Mouse (Mus musculus) intestine, embryonic 16.5 days (tissue): ENCODE measurements around the gene Ccdc87. TPM values are rescaled to one million over a fixed set of nuclear protein-coding genes. Genes with fewer than 3 reads are reported as not detected.

Experiments used
- ATAC-seq: fragments of 200-750 bp; cut with Nextera tagmentation; 2 replicates; pipeline ENCODE4 v1.8.0; 2017; ENCODE audit warnings: moderate TSS enrichment, moderate library complexity
- H3K27ac ChIP-seq: fragments of 300-500 bp; sonication (generic); 2 replicates; pipeline ENCODE4 v1.5.1; 2014; ENCODE audit warnings: mild to moderate bottlenecking, low read length
- H3K27me3 ChIP-seq: fragments of 300-500 bp; sonication (generic); replicated peaks from 2 replicates; pipeline ENCODE4 v1.6.1; 2014; ENCODE audit warnings: low read length, control low read depth, mixed read lengths; ENCODE audit not compliant: control insufficient read depth, insufficient read depth
- H3K36me3 ChIP-seq: fragments of 300-500 bp; sonication (generic); 2 replicates; pipeline ENCODE4 v1.6.1; 2014; ENCODE audit warnings: low read length, control low read depth; ENCODE audit not compliant: control insufficient read depth, insufficient read depth
- H3K4me1 ChIP-seq: fragments of 300-500 bp; sonication (generic); 2 replicates; pipeline ENCODE4 v1.6.1; 2014; ENCODE audit warnings: low read length, control low read depth, mixed read lengths; ENCODE audit not compliant: control insufficient read depth, insufficient read depth
- H3K4me2 ChIP-seq: fragments of 300-500 bp; sonication (generic); 2 replicates; pipeline ENCODE4 v1.6.1; 2014; ENCODE audit warnings: low read depth, low read length, control low read depth
- H3K4me3 ChIP-seq: fragments of 300-500 bp; sonication (generic); 2 replicates; pipeline ENCODE4 v1.5.1; 2014; ENCODE audit warnings: mild to moderate bottlenecking, low read length
- H3K9ac ChIP-seq: fragments of 300-500 bp; sonication (generic); 2 replicates; pipeline ENCODE4 v1.6.1; 2014; ENCODE audit warnings: low read depth, low read length
- H3K9me3 ChIP-seq: fragments of 300-500 bp; sonication (generic); 2 replicates; pipeline ENCODE4 v1.6.1; 2016; ENCODE audit warnings: low read length, control low read depth; ENCODE audit not compliant: control insufficient read depth
- WGBS: fragments of 180-500 bp; shearing (Covaris S2); extraction: QIAGEN DNeasy Blood & Tissue Kit; methylation state at CpG from one replicate; pipeline ENCODE4 v1.1.7; 2014; 5-methylcytosine and 5-hydroxymethylcytosine counted together
- polyA plus RNA-seq: library from polyadenylated mRNA; unstranded; fragments of >200 nt; fragmentation: Nextera tagmentation; extraction: Ambion mirVana; gene quantifications from 2 replicates; pipeline ENCODE4 v1.2.1, GENCODE M21; 2015

Ccdc87 gene
- polyA plus RNA-seq, 1 experiment from 2014 or later: 0.06 TPM

DNA sequence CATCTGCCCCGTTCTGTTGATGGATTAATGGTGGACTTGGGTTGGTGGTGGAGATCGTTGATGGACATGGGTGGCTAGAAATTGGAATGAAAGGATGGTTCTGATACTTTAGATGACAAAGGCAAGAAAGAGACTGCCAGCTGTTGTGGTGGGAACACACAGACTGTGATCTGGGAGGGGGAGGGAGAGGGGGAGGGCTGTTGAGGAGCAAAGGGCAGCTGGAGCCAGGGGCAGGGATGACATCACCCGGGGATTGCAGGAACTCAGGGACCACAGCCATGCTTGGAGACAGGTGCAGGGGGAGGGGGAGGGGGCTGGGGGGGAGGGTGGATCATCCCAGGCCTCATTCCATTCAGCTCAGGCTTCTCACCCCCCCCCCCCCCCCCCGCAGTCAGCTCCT is 37.1 kb downstream of the Ccdc87 start:
- H3K9ac ChIP-seq: no peak overlapping the region
- H3K4me2 ChIP-seq: no peak overlapping the region
- no peak for ATAC-seq
- 65% methylated on average over 2 of the region's 4 CpGs for WGBS
- peaks cover 2% of the 10 kb centered on the region; the same call in 1 of the 2 replicates for H3K27me3 ChIP-seq
- H3K4me3 ChIP-seq: no peak overlapping the region
- peaks cover 8% of the 10 kb centered on the region for H3K4me1 ChIP-seq
- no peaks in the 10 kb centered on the region for H3K9me3 ChIP-seq
- no peaks in the 10 kb centered on the region for H3K36me3 ChIP-seq
- H3K27ac ChIP-seq: no peak overlapping the region

DNA sequence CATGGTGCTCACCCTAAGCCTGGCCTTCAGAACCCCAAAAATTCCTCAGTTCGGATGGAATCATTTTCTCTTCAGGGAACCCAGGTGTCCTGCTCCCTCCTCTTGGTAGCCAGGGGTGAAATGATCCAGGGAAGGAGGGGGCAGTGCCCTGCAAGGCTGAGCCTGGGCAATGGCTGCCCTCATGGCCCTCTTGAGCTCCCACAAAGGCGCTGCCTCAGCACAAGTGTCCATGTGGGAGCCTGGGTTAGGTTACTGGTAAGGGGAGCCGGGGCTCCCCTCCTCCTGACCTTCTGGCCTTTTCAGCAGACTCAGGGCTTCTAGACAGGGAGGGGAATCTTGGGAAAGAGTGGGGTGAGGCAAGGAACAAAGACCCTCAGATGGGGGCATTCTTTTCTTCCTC is 37.6 kb downstream of the Ccdc87 start:
- Histone ChIP-seq H3K27me3 (peaks cover 2% of the 10 kb centered on the region; the same call in 1 of the 2 replicates), H3K4me2 (no peak overlapping the region), H3K4me3 (no peak overlapping the region), H3K36me3 (no peaks in the 10 kb centered on the region), H3K9me3 (no peaks in the 10 kb centered on the region), H3K27ac (no peak overlapping the region), H3K9ac (no peak overlapping the region), H3K4me1 (peaks cover 8% of the 10 kb centered on the region)
- 62% methylated on average over 3 of the region's 3 CpGs for WGBS
- no peak for ATAC-seq

DNA sequence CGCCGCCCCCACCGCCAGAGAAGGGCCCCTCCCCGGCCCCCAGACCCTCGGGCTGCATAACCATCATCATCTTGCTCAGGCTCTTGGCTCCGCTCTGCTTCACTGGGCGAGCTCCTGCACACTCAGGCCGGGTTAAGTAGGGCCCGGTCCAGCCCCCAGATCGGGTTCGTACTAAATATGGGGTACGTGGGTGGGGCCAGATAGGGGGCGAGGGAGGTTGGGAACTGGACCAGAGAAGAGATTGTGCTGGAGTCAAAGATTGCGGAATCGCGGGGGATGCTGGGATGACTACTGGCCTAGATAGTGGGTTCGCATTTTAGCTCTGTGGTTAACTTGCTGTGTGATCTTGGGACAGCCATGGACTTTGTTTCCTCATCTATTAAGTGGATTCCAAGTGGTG is 38.6 kb downstream of the Ccdc87 start, which contains the start of gene Actn3:
Gene Actn3 (minus strand): TSS at position 125 of the 400 bp plus-strand sequence.
- Histone ChIP-seq H3K4me2 (peak within 1 kb of the TSS; percentile 92), H3K27me3 (peaks cover 2% of the 10 kb centered on the region; the same call in 1 of the 2 replicates), H3K9me3 (no peaks in the 10 kb centered on the region), H3K4me3 (peak within 1 kb of the TSS; percentile 100), H3K9ac (peak within 1 kb of the TSS; percentile 91), H3K4me1 (peaks cover 8% of the 10 kb centered on the region), H3K36me3 (no peaks in the 10 kb centered on the region), H3K27ac (peak within 1 kb of the TSS; percentile 35)
- ATAC-seq: peak; percentile 29
- WGBS: 2% methylated on average over 17 of the region's 17 CpGs

DNA sequence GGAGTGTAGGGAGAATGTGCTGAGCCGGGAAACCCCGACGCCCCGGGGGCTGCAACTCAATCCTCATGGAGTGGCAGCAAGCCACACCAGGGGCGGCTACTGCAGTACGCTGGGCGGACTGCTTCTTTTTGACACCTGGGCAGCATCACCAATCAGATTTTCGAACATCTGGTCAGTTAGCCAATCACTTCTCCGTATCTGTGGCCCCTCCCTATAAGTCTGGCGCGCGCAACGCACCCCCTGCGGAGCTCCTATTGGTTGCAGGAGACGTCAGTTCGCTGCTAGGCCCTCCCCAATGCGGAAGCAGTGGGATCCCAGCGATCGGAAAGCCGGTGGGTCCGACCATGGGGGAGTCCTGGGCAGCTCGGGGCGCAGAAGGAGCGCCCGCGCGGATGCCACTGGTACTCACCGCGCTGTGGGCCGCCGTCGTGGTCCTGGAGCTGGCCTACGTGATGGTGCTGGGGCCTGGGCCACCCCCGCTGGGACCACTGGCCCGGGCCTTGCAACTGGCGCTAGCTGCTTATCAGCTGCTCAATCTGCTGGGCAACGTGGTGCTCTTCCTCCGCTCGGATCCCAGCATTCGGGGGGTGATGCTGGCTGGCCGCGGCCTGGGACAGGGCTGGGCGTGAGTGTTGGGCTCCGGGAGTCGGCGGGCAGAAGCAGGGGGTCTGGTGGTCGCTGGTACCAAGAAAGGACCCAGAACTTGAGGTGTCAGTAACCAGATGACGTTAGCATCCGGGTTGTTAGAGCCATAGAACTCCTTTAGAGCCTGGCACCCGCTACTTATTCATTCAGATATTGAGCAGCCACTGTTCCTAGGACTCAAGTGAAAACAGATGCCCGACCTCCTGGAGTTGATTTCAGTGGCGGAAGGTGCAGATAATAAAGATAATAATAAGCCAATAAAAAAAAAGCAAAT is 39.5 kb downstream of the Ccdc87 start, which contains the start of gene Zdhhc24:
Gene Zdhhc24 (plus strand): TSS at position 264 of the 919 bp plus-strand sequence.
- H3K9me3 ChIP-seq: no peaks in the 10 kb centered on the region
- under 1% methylated on average over 52 of the region's 52 CpGs for WGBS
- ATAC-seq: peak; percentile 100
- H3K27me3 ChIP-seq: peaks cover 2% of the 10 kb centered on the region; the same call in 1 of the 2 replicates
- peak within 1 kb of the TSS; percentile 91 for H3K9ac ChIP-seq
- H3K4me3 ChIP-seq: peak within 1 kb of the TSS; percentile 100
- H3K36me3 ChIP-seq: no peaks in the 10 kb centered on the region
- H3K4me2 ChIP-seq: peak within 1 kb of the TSS; percentile 92
- H3K4me1 ChIP-seq: peaks cover 8% of the 10 kb centered on the region
- H3K27ac ChIP-seq: peak within 1 kb of the TSS; percentile 35

DNA sequence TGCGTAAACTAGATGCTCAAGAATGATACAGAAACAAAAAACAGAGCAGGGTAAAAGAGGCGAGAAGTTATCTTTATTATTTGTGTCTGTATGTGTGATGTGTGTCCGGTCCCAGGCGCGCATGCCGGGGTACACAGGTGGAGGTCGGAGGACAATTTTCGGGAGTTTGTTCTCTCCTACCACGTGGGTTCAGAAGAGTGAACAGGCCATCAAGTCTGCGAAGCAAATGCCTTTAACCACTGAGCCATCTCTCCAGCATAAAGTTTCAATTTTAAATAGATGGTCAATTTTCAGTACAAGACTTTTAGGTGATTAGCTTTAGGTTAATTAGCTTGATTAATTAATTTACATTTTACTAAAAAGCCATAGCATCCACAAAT is 40.1 kb downstream of the Ccdc87 start:
- H3K27ac ChIP-seq: no peak overlapping the region
- H3K36me3 ChIP-seq: no peaks in the 10 kb centered on the region
- no peak for ATAC-seq
- peaks cover 2% of the 10 kb centered on the region; the same call in 1 of the 2 replicates for H3K27me3 ChIP-seq
- peak overlapping the region; percentile 92 for H3K4me2 ChIP-seq
- H3K4me1 ChIP-seq: peaks cover 8% of the 10 kb centered on the region
- H3K4me3 ChIP-seq: peak overlapping the region; percentile 100
- H3K9me3 ChIP-seq: no peaks in the 10 kb centered on the region
- 61% methylated on average over 10 of the region's 10 CpGs for WGBS
- peak overlapping the region; percentile 91 for H3K9ac ChIP-seq

DNA sequence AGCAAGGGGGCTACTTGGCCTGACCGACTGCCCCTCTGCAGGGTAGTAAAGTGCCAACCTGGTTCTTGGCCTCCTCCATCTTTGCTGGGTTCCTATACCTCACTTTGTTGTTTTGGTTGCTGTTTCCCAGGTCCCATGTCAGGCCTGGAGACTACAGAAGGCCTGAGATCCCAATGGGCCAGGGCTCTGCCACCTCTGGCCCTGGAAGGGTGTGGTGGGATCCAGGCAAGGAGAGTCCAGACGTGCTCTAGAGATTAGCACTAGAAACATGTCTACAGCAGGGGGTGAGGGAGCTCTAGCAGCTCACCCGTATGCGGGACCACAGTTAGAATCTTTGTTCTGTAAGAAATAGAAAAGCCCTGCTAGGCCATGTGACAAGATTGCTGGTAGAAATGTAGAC is 44.8 kb downstream of the Ccdc87 start:
- H3K27ac ChIP-seq: no peak overlapping the region
- no peaks in the 10 kb centered on the region for H3K36me3 ChIP-seq
- no peak for ATAC-seq
- no peaks in the 10 kb centered on the region for H3K9me3 ChIP-seq
- H3K4me2 ChIP-seq: no peak overlapping the region
- H3K27me3 ChIP-seq: no peaks in the 10 kb centered on the region
- no peak overlapping the region for H3K9ac ChIP-seq
- no peak overlapping the region for H3K4me3 ChIP-seq
- H3K4me1 ChIP-seq: no peaks in the 10 kb centered on the region
- 89% methylated on average over 4 of the region's 4 CpGs for WGBS

DNA sequence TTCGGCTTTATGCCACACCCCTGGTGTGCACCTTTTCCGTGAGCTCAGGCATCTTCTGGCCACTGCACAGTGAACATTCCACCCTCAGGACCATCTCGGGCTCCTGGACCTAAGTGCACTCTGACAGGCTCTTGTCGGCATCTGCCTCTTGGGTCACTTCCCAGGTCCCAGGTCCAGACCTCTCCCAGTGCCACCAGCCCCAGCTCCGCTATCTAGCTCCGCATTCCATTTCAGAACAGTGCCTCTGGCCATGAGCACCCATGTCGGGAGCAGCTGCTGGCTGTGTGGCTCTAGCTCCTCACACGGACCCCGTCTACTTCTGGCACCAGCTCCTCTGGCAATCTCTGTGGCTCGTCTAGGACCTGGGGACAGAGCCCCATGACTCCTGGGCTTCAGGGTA is 50.6 kb downstream of the Ccdc87 start:
- H3K4me3 ChIP-seq: no peak overlapping the region
- H3K27ac ChIP-seq: no peak overlapping the region
- no peaks in the 10 kb centered on the region for H3K36me3 ChIP-seq
- no peaks in the 10 kb centered on the region for H3K27me3 ChIP-seq
- H3K4me1 ChIP-seq: no peaks in the 10 kb centered on the region
- no peak overlapping the region for H3K4me2 ChIP-seq
- ATAC-seq: no peak
- H3K9me3 ChIP-seq: no peaks in the 10 kb centered on the region
- WGBS: 84% methylated on average over 10 of the region's 10 CpGs
- H3K9ac ChIP-seq: no peak overlapping the region

DNA sequence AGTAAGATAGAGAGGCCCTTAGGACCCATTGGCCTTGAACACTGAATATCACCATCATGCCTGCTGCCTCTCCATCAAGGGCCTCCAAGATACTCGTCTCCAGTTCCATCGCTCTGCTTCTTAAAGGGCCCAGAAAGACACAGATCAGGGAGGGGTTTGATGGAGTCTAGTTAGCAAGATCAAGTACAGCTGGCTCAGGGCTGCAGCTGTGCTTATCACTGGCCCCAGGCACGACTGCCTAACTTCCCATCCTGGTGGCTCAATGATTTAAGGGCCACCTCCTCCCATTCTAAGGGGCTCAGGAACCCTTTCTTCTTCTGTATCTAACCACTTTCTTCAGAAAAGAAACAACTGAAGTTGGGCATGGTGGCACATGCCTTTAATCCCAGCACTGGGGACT is 52.6 kb downstream of the Ccdc87 start:
- 88% methylated on average over 3 of the region's 3 CpGs for WGBS
- H3K4me3 ChIP-seq: no peak overlapping the region
- no peaks in the 10 kb centered on the region for H3K36me3 ChIP-seq
- no peaks in the 10 kb centered on the region for H3K4me1 ChIP-seq
- H3K9ac ChIP-seq: no peak overlapping the region
- no peak overlapping the region for H3K4me2 ChIP-seq
- no peak overlapping the region for H3K27ac ChIP-seq
- ATAC-seq: no peak
- H3K27me3 ChIP-seq: no peaks in the 10 kb centered on the region
- H3K9me3 ChIP-seq: no peaks in the 10 kb centered on the region
